Mouse (Mus musculus) small intestine, adult 2 months (tissue): ENCODE measurements around the gene Palm. TPM values are rescaled to one million over a fixed set of nuclear protein-coding genes. Genes with fewer than 3 reads are reported as not detected.

Experiments used
- H3K27ac ChIP-seq: fragments of 200-500 bp; 2 replicates; pipeline ENCODE4 v1.5.1; 2012; ENCODE audit warnings: low read depth, low read length, control low read depth, inconsistent platforms; ENCODE audit not compliant: insufficient read depth
- H3K27me3 ChIP-seq: fragments of 200-500 bp; 2 replicates; pipeline ENCODE4 v1.6.1; 2012; ENCODE audit warnings: mild to moderate bottlenecking, moderate library complexity, low read length, inconsistent platforms; ENCODE audit not compliant: control insufficient read depth, insufficient read depth
- H3K36me3 ChIP-seq: fragments of 200-500 bp; 2 replicates; pipeline ENCODE4 v1.6.1; 2012; ENCODE audit warnings: mild to moderate bottlenecking, low read length, control low read depth, inconsistent platforms; ENCODE audit not compliant: control insufficient read depth, insufficient read depth
- H3K4me1 ChIP-seq: fragments of 200-500 bp; 2 replicates; pipeline ENCODE4 v1.6.1; 2012; ENCODE audit warnings: low read length, inconsistent platforms, mixed read lengths; ENCODE audit not compliant: control insufficient read depth, insufficient read depth, insufficient read length
- H3K4me3 ChIP-seq: fragments of 200-500 bp; 2 replicates; pipeline ENCODE4 v1.5.1; 2012; ENCODE audit warnings: low read depth, mild to moderate bottlenecking, control low read depth, inconsistent platforms, low read length, moderate library complexity
- CTCF ChIP-seq: fragments of 200-500 bp; IDR thresholded peaks from 2 replicates; pipeline ENCODE4 v1.5.1; 2012; ENCODE audit warnings: low read depth, mild to moderate bottlenecking, control low read depth, inconsistent platforms, low read length, moderate library complexity, mixed read lengths; ENCODE audit not compliant: insufficient replicate concordance, insufficient read length; ENCODE audit errors: extremely low read depth
- POLR2A ChIP-seq: fragments of 200-500 bp; IDR thresholded peaks from 2 replicates; pipeline ENCODE4 v1.6.1; 2012; ENCODE audit warnings: low read depth, mild to moderate bottlenecking, control low read depth, inconsistent platforms, low read length, moderate library complexity
- WGBS: fragments of 180-500 bp; shearing (Covaris S2); methylation state at CpG from one replicate; pipeline ENCODE4 v1.1.7; 2018; 5-methylcytosine and 5-hydroxymethylcytosine counted together
- polyA plus RNA-seq: library from polyadenylated mRNA; depleted of rRNA; stranded (reverse); fragments of >200 nt; gene quantifications from 2 replicates; pipeline ENCODE4 v1.2.3, GENCODE M21; 2012

The Palm gene
- polyA plus RNA-seq, 1 experiment, result 24.0 TPM

DNA sequence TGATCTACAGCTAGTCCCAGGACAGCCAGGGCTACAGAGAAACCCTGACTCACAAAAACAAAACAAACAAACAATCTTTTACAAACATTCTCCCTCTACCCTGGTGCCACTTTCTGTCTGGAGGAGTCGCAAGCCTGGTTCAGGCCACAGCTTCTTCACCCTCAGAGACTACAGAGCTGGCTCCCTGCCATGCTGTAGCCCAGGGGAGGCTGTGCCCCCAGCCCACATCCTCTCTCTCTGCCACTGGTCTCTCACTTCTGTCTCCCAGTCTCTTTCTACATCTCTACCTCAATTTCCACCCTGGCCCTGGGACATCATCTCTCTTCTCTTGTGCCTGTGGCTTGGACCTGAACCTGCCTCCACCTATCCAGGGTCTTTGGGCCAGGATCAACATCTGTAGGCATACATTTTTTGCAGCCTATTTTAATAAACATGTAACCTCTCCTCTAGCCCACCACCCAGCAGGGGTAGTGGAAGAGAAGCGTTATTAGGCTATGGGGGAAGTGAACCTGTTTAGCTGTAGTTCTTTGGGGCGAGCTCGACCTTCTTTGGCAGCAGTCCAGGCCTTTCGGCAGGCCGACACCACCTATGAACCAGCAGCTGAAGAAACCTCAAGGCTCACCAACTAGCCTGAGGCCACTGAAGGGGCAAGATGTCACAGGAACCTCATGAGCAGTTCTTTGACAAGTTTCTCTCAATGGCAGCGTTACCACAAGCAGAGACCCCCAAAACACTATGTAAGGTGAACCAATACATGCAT lies 38.8 kb downstream of the Palm start:
- Histone ChIP-seq H3K4me1 (peaks cover 25% of the 10 kb centered on the region), H3K4me3 (no peak overlapping the region), H3K27ac (no peak overlapping the region), H3K36me3 (peaks cover 49% of the 10 kb centered on the region), H3K27me3 (no peaks in the 10 kb centered on the region)
- WGBS, result 37% methylated on average over 7 of the region's 7 CpGs
- no peak for TF ChIP-seq POLR2A
- TF ChIP-seq CTCF, result no peak

DNA sequence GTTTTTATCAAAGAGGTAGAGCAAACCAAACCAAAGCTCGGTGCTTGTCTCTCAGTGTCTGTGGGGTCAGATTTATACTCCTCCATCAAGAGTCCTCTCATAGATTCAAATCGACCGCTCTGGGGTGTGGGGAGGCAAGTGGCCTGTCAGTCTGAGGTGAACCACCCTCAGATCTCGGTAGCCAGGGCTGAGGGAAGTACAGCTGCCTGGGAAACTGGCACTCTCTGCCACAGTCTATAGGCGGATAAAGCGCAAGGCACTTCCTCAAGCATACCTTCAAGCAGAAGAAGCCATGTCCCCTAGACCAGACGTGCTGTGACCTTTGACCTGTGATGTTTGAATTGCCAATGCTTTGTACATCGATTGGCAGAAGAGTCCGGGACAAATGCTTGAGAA lies 39.4 kb downstream of the Palm start:
- Histone ChIP-seq H3K27ac (no peak overlapping the region), H3K36me3 (peaks cover 43% of the 10 kb centered on the region), H3K4me1 (peaks cover 23% of the 10 kb centered on the region), H3K27me3 (no peaks in the 10 kb centered on the region), H3K4me3 (no peak overlapping the region)
- TF ChIP-seq CTCF, result no peak
- no peak for TF ChIP-seq POLR2A
- WGBS, result 42% methylated on average over 9 of the region's 9 CpGs

DNA sequence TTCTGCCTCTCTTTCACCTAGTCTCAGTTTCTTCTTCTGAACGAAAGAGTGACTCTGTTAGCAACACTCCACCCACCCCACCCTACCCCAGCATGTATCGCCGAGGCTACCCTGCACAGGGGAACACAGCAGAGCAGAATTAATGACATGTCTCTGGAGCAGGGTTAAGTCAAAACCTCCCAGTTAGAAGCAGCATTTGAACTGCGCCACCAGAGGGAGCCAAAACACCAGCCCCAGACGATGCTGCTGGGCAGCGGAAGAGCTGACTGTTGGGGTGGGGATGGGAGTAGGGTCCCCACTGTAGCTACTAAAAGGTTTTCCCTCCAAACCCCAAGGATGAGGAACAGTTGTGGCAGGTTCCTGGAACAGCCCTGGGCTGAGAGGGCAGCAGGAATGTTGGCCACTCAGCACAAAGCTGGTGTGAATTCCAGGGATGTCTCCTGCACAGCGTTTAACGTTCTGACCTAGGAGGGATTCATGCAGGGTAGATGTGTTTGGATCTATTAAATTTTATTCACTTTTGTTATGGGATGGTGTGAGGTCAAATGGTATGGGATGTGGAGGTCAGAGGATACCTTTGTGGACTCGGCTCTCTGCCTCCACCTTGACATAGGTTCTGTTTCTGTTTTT lies 41.5 kb downstream of the Palm start:
- H3K36me3 ChIP-seq, result peaks cover 24% of the 10 kb centered on the region
- no peak for TF ChIP-seq POLR2A
- peak; percentile 98 for TF ChIP-seq CTCF
- no peak overlapping the region for H3K27ac ChIP-seq
- 20% methylated on average over 9 of the region's 9 CpGs for WGBS
- H3K4me3 ChIP-seq, result no peak overlapping the region
- H3K4me1 ChIP-seq, result peaks cover 23% of the 10 kb centered on the region
- no peaks in the 10 kb centered on the region for H3K27me3 ChIP-seq

DNA sequence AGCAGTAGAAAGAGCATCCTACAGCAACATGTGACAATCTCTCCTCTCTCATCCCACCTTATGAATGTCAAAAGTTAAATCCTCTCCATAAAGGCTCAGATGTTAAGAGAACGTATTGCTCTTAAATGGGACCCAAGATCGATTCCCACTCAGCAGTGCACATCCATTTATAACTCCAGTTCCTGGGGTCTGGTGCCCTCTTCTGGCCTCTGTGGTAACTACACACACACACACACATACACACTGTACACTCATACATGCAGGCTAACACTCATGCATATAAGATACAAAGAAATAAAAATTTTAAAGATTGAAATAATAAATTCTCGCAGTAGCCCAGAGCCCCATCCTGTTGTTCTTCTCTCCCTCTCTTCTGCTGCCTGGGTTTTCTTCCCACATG lies 43.5 kb downstream of the Palm start:
- TF ChIP-seq CTCF (no peak), POLR2A (no peak)
- no peak overlapping the region for H3K27ac ChIP-seq
- WGBS, result 96% methylated on average over 3 of the region's 3 CpGs

DNA sequence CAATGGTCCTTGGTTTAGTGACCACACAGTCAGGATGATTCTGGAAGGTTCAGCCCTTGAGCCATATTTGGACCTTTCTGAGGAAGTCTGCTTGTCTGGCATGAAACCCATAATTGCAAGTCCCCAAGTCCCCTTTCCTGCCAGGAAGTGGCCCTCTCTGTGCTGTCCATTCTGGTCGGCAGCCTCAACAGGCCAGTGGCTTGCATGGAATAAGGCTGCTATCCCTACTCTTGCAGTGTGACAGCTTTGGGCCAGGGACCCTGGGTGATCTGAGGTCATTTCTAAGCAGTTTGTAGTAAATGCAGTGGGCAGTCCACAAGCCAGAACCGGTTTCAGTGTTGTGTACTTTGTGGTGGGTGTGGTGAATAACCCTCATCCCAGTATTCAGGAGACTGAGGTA lies 44.8 kb downstream of the Palm start:
- Histone ChIP-seq H3K4me1 (peaks cover 13% of the 10 kb centered on the region; the same call in 1 of the 2 replicates), H3K4me3 (no peak overlapping the region), H3K36me3 (no peaks in the 10 kb centered on the region), H3K27me3 (no peaks in the 10 kb centered on the region), H3K27ac (no peak overlapping the region)
- TF ChIP-seq POLR2A, result no peak
- no peak for TF ChIP-seq CTCF
- WGBS, result 41% methylated on average over 2 of the region's 2 CpGs

More for the DNA sequence above, 43.5 kb downstream of the Palm start:
- H3K4me1 ChIP-seq, result peaks cover 17% of the 10 kb centered on the region; the same call in 1 of the 2 replicates
- H3K36me3 ChIP-seq, result peaks cover 4% of the 10 kb centered on the region
- no peak overlapping the region for H3K4me3 ChIP-seq
- no peaks in the 10 kb centered on the region for H3K27me3 ChIP-seq

DNA sequence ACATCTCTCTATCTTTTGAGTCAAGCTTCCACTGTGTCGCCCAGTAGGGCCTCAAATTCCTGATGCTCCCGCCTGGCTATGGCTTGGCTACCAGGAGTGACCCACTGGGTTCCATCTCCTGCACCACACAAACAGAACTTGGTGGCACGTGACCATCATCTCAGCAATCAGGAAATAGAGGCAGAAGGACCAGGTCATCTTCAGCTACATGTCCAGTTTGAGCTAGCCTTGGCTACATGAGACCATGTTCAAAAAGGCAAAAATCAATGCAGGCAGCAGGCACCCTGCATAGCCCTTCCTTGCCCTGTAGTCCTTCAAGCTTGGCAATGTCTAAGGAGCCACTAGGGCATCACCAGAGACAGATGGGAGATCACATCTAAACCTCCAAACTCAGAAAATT lies 46.7 kb downstream of the Palm start:
- H3K36me3 ChIP-seq, result no peaks in the 10 kb centered on the region
- H3K4me1 ChIP-seq, result peaks cover 12% of the 10 kb centered on the region; the same call in 1 of the 2 replicates
- 93% methylated on average over 3 of the region's 3 CpGs for WGBS
- H3K27me3 ChIP-seq, result no peaks in the 10 kb centered on the region
- H3K27ac ChIP-seq, result peak overlapping the region; percentile 35; the same call in 1 of the 2 replicates
- no peak overlapping the region for H3K4me3 ChIP-seq
- no peak for TF ChIP-seq POLR2A
